Mouse (Mus musculus): ENCODE data around the gene Pou2f3.

- TF ChIP-seq CTCF (IDR thresholded peaks at IDR 0.05; ENCODE audit: control insufficient read depth, insufficient read depth, insufficient replicate concordance, low read depth, low read length): no peak
- TF ChIP-seq POLR2A (IDR thresholded peaks at IDR 0.05; ENCODE audit: control insufficient read depth, low read depth, low read length): no peak
Measured at GRCm38 (mm10) chr9:43106426-43107186, 103.6 kb downstream of the Pou2f3 start.

All from testis, adult 2 months (tissue).